Mouse (Mus musculus) right cerebral cortex, postnatal 4 days (tissue): ENCODE measurements around the gene Egfem1.

Experiments used
- DNase-seq: peaks from one replicate; pipeline ENCODE4 v3.0.0-alpha.2; 2022

The Egfem1 gene

DNA sequence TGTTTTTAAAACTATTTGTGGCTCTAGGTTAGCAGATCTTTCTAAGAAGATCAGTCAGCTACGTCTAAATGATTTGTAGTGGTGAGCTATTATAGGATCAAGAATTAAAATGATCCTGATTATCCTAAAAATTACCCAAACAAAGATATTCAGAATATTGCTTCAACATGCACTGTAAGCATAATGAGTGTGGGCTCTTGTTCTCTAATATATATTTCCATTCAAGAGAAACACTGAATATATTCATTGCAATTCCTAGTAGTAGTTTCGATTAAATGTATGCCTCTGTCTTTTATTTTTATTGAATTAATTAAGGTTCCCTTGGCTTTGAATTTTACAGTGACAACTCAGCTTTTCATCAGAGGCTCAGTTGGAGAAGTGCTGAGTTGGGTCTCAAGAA, 527.4 kb downstream of the Egfem1 start:
- DNase-seq: no peak

DNA sequence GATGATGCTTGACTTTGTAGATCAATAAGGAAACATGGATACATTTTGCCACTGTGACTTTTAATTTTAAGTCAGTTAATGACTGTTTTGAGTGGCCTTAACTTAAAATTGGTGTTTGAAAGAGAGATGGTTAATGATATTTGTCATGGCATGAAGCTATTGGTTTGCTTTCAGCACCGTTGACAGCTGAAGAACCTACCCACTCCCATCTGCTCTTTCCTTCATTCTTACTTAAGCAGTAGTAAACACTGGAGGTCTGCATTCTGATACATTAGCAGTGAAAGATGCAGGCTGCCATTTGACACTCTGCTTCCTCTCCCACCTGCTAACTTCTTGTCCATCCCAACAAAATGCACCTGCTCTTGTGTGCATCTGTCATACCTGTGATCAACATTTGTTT, 537.8 kb downstream of the Egfem1 start:
- DNase-seq: no peak

DNA sequence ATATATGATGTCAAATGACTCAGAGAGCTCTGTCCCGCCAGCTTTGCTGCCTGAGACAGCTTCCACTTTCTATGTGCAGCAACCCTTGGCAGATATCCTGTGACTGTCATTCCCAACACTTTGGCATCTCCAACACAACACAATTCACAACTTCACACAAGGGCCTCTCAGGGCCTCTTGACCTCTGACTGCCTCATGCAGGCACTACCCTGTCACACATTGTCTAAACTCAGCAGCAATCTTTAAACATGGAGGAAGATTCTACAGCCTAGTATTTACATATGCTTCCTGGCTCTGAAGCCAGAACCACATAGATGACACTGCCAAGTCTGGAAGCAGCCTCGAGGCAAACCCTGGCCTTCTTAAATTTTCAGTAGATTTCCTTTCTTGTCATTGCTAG, 558.0 kb downstream of the Egfem1 start:
- no peak for DNase-seq

DNA sequence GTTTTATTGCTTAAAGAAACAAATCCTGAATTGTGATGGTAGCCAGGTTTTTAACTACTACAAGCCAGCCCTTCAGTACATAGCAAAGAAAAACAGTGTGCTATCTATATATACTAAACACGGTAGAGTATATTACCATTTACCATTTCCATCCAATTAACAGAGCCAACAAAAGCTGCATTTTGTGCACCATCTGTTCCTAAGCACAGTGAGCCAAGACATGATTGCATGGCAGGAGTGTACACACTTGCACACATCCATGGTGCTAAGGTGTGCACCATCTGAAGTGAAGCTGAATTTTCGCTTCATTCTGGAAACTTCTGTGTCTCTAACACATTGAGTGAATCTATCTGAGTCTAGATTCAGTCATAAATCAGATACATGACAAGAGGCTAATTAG, 585.0 kb downstream of the Egfem1 start:
- DNase-seq: no peak

DNA sequence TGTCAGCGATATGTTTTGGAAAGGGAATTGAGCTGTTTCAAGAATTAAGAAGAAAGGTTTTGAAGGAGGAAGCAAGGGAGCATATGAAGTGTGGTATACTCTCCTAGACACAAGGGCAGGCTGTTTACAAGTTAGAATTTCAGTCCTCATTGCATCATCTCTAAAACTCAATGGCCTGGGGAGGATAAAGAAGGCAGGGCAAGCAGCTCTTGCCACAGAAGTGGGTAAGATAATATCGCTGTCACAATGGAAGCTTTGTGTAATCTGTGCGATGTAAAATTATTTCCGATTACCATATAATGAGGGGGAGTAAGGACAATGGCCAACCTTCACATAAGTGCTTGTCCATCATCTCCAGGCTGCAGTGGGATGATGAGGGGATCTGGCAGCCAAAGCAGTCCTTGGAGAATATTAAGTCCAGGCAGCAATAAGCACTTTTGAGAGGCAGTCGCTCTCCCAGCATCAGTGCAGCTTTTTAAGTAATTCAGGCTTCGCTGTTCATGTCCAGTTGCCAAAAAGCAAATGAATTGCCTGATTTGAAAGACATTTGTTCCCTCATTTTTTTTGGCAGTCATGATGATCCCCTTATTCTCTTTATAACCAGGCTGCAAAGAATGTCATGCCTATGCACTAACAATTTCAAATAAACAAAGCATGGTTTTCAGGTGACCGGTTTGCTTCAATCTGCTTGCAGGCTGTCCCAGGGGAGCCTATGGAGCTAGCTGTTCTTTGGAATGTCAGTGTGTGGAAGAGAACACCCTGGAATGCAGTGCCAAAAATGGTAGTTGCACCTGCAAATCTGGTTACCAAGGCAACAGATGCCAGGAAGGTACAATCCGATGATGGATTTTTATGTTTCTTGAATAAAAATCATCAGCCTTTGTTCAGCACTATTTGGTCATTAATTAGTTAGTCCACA, 607.8 kb downstream of the Egfem1 start:
- DNase-seq: no peak

DNA sequence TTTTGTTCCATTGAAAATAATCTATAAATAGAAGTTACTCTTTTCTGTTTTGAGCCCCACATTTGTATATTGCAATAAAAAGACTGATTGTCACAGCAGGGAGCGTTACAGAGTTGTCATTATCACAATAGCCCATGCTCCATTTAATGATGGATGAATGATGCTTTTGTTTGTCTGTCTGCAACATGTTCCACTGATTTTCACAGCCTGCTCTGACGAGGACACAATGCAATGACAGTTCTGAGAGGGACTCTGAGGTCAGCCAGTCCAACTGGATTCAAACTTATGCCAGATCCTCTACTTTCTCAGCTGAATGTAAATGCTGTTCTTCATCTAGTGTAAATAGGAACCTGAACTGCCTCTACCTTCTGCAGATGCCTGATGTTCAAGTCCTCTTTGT, 619.3 kb downstream of the Egfem1 start:
- DNase-seq: no peak

DNA sequence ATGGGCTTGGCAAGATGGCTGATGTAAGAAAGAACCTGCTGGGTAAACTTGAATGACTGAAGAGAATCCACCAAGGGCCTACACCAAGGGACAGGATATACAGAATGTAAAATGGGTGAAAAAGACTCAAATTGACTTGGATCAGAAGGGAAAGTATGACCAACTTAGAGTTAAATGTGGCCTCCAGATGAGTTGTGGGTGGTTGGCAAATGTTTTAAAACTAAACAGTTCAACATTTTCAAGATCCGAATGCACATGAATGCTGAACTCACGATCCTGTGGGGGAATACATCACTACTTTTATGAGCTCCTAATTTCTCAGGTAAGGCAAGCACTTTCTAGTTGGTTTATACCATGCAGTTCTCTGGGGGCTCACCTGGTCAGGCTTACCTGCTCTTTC, 625.0 kb downstream of the Egfem1 start:
- no peak for DNase-seq

DNA sequence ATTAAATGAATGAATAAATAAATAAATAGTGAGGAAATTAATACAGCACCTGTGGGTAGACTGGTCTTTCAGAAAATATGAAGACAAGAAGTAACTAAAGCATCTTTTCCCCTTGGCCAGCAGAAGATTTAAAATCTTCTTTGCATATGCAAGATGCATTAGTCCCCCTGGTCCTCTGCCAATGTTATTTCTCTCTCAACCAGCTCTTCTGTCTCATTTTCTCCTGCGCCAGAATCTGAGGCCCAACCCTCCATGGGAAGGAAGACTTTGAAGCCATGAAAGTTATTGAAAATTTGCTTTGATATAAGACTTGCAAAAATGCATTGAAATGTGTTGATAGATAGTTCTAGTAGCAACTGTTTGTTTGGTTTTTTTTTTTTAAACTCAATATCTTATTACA, 625.6 kb downstream of the Egfem1 start:
- no peak for DNase-seq

DNA sequence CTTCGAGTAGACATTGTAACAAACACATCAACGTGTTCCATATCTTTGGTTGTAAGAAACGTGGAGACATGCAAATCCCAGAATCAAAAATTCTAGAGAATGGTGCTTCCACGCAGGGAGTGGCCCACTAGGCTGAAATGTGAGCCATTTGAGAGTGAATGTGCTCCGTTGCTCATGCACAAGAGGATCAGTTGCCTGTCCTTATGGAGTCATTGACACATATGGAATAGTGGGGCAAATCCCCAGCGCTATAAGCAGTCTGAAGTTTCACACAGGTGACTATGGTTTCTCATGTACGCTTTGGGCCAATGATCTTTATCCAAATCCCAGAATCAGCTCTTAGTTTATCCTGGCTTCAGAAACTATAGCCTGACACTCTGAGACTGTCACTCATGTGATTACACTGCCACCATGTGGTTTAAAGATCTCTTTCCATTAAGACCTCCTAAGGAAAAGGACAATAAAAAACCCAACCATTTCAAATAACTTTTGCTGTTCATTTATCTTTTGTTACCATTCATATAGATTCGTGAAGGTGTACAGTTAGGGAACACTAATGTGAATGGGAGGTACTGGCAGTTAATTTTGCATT, 644.6 kb downstream of the Egfem1 start:
- no peak for DNase-seq

DNA sequence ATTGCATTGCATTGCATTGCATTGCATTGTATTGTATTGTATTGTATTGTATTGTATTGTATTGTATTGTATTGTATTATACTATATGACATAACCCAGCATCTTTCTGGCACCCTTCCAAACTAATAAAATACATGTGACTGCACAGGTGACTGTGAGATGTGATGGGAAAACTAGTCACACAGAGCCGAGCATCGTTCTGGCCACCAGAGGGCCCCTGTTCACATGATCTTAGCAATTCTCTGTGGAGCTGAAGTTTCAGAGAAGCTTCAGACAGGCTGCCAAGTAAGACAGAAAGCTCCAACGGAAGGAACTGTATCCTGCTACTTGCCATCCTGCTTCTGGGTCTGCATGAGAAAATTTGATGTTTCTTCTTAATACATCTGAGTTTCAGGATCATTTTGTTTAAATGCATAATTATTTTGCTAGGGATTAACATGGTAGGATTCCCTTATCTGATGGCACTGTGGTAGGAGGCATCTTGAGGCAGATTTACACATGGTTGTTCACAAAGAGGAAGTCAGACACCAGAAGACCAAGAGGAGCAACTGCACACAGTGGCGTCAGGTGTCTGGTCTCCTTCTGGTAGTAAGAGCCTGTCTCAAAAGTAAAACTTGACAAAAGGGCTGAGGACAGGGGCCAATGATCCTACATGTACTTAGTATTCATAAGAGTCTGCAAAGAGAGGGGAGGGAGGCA, 648.4 kb downstream of the Egfem1 start:
- peak; percentile 56 for DNase-seq

DNA sequence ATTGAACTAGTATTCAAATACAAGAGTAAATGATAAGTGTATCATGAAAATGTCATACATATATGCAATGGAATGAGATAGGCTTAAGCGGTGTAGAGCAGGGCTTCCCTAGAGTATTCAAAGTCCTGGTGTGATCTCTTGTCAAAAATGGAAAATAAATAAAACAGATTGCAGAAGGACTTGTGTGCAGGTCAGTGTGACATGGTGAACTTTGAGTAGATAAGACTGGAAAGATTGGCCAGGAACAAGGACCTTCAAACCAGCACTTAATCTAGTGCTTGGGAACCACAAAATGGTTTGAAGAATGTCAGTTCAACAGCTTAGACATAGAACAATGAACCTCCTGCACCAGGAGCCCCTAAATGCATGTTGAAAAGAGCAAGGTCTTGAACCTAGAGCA, 649.7 kb downstream of the Egfem1 start:
- no peak for DNase-seq

DNA sequence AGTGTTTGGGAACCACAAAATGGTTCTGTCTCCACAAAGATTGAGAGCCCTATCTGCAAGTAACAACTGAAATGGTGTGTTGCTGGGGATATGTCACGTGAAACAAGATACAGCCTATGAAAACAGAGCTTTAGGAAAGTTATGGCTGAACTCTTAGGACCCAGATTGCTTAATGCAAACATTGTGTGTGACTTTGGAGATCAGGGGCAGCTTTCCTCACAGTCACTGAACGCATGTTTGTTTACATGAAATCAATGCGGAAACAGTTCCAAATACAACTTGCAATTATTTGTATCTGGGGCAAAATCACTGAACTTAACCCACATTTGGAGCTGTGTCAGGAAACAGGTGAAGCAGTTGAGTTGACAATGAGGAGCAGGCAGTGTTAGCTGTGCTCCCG, 650.8 kb downstream of the Egfem1 start:
- DNase-seq: no peak

DNA sequence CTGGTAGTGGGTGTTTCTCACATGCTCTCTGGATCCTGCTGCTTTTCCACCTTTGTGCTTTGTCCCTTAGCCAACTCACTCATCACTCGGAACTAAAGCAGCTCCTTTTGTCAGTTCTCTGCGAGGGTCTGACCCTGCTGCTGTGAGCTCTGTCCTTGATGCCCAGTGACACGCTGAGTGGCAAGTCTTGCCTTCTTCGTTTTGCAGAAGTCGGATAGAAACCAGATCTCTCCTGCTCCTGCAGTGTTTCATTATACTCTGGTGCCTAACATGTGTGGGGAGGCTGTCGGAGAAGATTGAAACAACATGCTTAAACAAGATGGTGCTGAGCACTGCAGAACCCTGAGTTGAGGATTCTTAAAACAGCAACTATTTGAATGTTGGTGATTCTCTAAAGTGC, 652.4 kb downstream of the Egfem1 start:
- no peak for DNase-seq

DNA sequence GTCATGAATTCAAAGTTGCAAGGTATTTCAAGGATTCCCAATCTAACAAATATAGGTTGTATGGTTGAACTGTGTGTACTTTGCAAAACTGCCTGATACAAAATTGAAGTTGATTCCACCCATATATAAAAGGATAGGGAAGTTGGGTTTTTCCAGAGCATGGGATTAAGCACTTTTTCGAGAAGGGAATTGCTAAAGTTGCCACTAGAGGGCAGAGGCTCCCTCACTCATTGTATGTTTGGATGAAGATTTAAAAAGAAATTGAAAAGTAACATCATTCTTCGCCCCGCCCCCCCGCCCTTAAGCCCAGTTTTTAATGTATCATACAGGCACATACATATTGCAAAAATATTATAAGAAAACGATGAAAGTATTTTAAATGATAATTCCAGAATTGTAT, 657.5 kb downstream of the Egfem1 start:
- peak; percentile 16 for DNase-seq
